Mouse (Mus musculus) neural tube, embryonic 14.5 days (tissue): Measurements from ENCODE around the gene Myo1d. TPM values are rescaled to one million over a fixed set of nuclear protein-coding genes. Genes with fewer than 3 reads are reported as not detected.
A peak's percentile ranks its signal among the peaks of the same experiment; 100 is the strongest.

ENCODE experiments used
- ATAC-seq: fragments of 200-750 bp; cut with Nextera tagmentation; 2 replicates; pipeline ENCODE4 v1.8.0; 2017; ENCODE audit warnings: low read depth, mild to moderate bottlenecking, moderate TSS enrichment, moderate library complexity
- H3K27ac ChIP-seq: fragments of 300-500 bp; sonication (generic); 2 replicates; pipeline ENCODE4 v1.5.1; 2014; ENCODE audit warnings: low read depth, mild to moderate bottlenecking, control low read depth, low read length, moderate library complexity, mixed read lengths
- H3K27me3 ChIP-seq: fragments of 300-500 bp; sonication (generic); 2 replicates; pipeline ENCODE4 v1.6.1; 2014; ENCODE audit warnings: low read length; ENCODE audit not compliant: control insufficient read depth, insufficient read depth
- H3K36me3 ChIP-seq: fragments of 300-500 bp; sonication (generic); 2 replicates; pipeline ENCODE4 v1.6.1; 2014; ENCODE audit warnings: low read length, mixed read lengths; ENCODE audit not compliant: control insufficient read depth, insufficient read depth
- H3K4me1 ChIP-seq: fragments of 300-500 bp; sonication (generic); 2 replicates; pipeline ENCODE4 v1.6.1; 2014; ENCODE audit warnings: low read length; ENCODE audit not compliant: control insufficient read depth, insufficient read depth
- H3K4me2 ChIP-seq: fragments of 300-500 bp; sonication (generic); 2 replicates; pipeline ENCODE4 v1.6.1; 2014; ENCODE audit warnings: mild to moderate bottlenecking, low read depth, low read length, control low read depth
- H3K4me3 ChIP-seq: fragments of 300-500 bp; sonication (generic); 2 replicates; pipeline ENCODE4 v1.5.1; 2014; ENCODE audit warnings: low read depth, low read length, control low read depth, mixed read lengths
- H3K9ac ChIP-seq: fragments of 300-500 bp; sonication (generic); replicated peaks from 2 replicates; pipeline ENCODE4 v1.6.1; 2014; ENCODE audit warnings: low read depth, mild to moderate bottlenecking, control low read depth, low read length, mixed read lengths
- H3K9me3 ChIP-seq: fragments of 300-500 bp; sonication (generic); 2 replicates; pipeline ENCODE4 v1.6.1; 2016; ENCODE audit warnings: low read length; ENCODE audit not compliant: control insufficient read depth
- WGBS: fragments of 180-500 bp; shearing (Covaris S2); extraction: QIAGEN DNeasy Blood & Tissue Kit; methylation state at CpG from one replicate; pipeline ENCODE4 v1.1.7; 2014; 5-methylcytosine and 5-hydroxymethylcytosine counted together
- polyA plus RNA-seq: library from polyadenylated mRNA; unstranded; fragments of >200 nt; fragmentation: Nextera tagmentation; extraction: Ambion mirVana; gene quantifications from 2 replicates; pipeline ENCODE4 v1.2.1, GENCODE M21; 2014

Myo1d gene
- polyA plus RNA-seq, 1 experiment from 2014 or later = 2.4 TPM

DNA sequence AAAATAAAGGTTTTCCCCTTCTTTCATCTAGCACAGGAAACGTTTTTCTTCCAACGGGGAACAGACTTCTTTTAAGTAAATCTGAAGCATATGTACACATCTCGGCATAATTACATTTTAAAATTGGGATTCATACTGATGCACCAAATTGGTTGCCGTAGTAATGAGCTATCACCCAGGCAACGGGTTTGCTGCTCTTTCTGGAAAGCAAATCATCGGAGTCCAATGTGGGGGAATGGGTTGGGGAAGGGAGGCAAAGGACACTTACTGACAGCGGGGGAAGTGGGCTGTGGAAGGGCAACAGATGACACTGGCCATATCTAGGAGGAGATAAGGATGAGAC, 156.8 kb downstream of the Myo1d start:
- ATAC-seq = peak; percentile 76
- WGBS = 9% methylated on average over 7 of the region's 7 CpGs
- Histone ChIP-seq H3K27me3 (no peaks in the 10 kb centered on the region), H3K9ac (peak overlapping the region; percentile 18; the same call in 1 of the 2 replicates), H3K36me3 (no peaks in the 10 kb centered on the region), H3K4me2 (peak overlapping the region; percentile 46), H3K9me3 (no peaks in the 10 kb centered on the region), H3K27ac (peak overlapping the region; percentile 91), H3K4me3 (peak overlapping the region; percentile 12; the same call in 1 of the 2 replicates), H3K4me1 (peaks cover 6% of the 10 kb centered on the region; the same call in 1 of the 2 replicates)

DNA sequence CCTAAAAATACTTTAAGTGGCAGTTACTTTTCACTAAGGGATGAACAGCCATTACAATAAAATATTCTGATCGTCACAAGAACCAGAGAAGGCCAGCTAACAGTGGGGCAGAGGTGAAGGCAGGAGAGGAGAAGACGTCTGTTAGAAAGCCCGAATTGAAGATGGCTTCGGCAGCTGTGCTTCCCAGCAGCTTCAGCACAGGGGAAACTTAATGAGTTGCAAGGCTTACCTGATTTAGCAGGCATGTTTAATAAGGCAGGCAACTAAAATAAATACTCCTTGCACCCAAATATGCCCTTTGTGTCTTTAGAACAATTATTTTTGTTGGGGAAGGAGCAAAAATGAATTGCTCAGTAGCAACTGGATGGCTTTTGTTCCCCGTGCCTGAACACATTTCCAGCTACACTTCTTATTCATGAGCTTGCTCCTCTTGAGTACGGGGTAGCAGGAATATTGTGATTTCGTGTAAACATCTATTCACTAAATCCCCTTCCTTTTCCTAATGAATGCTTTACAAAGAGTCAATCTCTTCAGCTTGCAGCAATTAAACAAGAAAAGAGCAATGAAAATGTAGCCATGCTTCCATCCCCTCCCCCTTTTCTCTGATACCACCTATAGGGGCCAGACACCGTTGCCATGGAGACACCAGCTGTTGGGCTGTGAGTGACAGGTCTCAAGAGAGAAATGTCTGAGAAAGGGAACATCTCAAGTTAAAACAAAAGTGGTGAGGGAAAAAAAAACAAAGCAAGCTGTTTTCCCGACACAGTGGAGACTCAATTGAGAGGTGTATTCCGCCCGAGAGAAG, 157.4 kb downstream of the Myo1d start:
- Histone ChIP-seq H3K9ac (peak overlapping the region; percentile 18; the same call in 1 of the 2 replicates), H3K4me1 (peaks cover 6% of the 10 kb centered on the region; the same call in 1 of the 2 replicates), H3K4me3 (peak overlapping the region; percentile 12; the same call in 1 of the 2 replicates), H3K27me3 (no peaks in the 10 kb centered on the region), H3K9me3 (no peaks in the 10 kb centered on the region), H3K36me3 (no peaks in the 10 kb centered on the region), H3K4me2 (peak overlapping the region; percentile 46; the same call in 1 of the 2 replicates), H3K27ac (peak overlapping the region; percentile 91)
- 5% methylated on average over 11 of the region's 11 CpGs for WGBS
- peak; percentile 95 for ATAC-seq

DNA sequence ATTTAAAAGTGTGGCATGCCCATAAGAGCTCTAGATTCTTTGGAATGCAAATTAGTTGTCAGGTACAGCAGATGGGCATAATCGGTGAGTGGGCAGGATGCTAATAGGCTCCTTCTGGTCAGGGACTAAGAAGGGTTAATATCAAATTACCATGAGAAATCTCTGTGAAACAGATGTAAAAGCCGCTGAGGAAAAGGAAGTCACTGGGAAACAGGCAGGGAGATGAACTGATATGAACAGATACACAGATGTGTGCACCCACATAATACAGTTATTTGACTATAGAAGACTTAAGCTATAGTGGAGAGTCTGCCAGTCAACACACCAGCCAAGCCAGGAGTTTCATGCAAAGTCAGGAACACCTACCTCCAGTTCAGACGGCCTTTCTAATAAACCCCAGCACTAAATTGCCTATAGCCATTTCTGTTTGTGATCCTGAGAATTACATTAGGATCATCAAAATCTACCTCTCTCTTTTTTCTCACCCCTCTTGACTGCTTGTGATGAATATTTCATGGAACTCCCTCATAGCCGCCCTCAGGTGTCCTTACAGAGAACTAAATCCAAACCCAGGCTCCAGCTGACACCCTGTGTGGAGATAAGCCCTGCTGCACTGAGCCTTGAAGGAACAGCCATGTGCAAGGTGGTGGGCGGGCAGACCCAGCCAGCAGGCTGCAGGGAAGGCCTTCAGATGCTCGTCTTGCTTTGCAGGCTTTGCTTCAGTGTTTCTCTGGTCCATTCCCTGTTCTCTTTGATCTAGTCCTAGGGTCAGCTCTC, 164.7 kb downstream of the Myo1d start:
- Histone ChIP-seq H3K27me3 (no peaks in the 10 kb centered on the region), H3K9me3 (no peaks in the 10 kb centered on the region), H3K36me3 (no peaks in the 10 kb centered on the region), H3K27ac (peak overlapping the region; percentile 46; the same call in 1 of the 2 replicates), H3K4me3 (no peak overlapping the region), H3K4me2 (no peak overlapping the region), H3K9ac (no peak overlapping the region), H3K4me1 (no peaks in the 10 kb centered on the region; the same call in 1 of the 2 replicates)
- WGBS = 43% methylated on average over 6 of the region's 6 CpGs
- ATAC-seq = no peak

DNA sequence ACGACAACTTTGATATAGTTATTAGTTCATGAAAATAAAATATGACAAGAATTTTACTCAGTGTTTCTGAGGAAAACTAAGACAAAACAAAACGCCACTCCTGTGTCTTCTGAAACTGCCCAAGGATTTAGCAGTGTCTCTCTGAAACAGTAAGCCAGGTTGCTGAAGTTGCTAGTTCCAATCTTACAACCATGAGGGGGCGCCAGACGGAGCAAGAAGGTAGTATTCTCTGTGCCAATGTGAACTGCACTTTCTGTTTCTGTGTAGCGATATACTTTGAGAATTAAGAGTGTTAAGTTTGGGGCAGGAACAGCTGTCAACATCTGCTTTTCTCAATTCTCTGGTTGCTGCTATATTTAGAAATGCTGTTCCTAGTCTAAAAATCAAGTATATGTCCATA, 165.4 kb downstream of the Myo1d start:
- Histone ChIP-seq H3K4me3 (no peak overlapping the region), H3K4me2 (no peak overlapping the region), H3K27me3 (no peaks in the 10 kb centered on the region), H3K36me3 (no peaks in the 10 kb centered on the region), H3K4me1 (no peaks in the 10 kb centered on the region; the same call in 1 of the 2 replicates), H3K9me3 (no peaks in the 10 kb centered on the region), H3K27ac (no peak overlapping the region), H3K9ac (no peak overlapping the region)
- ATAC-seq = no peak
- WGBS = 42% methylated on average over 5 of the region's 5 CpGs

DNA sequence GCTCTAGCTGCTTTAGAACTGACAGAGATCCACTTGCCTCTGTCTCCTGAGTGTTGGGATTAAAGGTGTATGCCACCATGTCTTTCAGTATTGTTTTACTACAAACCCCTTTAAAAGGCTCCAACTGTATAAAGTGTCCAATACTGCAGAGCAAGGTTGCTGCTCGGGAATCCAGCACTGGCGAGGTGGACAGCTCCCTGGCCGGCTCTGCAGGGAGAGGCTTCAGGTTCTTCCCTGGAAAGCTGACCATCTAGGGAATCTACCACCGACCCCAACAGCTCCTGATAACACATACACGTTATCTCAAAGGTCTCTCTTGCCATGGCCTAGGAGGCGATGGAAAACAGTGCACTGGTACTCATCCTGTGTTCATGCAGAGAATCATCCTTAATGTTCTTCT, 166.3 kb downstream of the Myo1d start:
- WGBS = 22% methylated on average over 6 of the region's 6 CpGs

DNA sequence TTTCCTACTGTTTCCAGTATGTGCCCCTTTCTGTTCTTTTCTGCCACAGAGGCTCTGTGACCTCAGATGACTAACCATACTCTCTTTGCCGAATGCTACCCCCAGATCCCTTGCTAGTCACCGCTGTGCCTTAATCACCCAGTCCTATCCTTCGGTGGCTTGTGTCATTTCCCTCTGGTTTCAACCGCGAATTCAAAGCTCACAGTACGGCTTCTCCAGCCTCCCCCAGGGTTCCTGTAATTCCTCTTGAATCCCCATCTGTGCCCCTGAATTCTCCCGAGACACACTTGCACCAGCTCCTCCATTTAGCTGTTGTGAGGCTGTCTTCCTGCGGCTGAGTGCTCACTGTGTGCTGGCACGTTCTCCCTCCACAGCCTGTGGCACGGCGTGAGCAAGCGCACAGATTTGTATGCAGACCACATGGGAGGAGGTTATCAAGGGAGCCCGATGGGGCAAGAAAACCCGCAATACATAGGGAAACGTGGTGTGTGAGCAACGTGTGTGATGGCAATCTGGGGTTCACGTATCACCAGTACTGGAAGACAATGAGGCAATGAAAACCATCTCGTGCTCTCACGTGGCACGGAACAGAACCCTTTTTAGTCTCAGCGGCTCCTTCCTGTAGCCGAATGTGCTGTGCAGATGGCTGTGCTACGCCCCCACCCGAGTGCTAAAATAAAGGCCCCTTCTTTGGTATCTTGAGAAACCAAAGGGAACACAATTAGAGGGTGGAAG, 177.0 kb downstream of the Myo1d start:
- H3K27me3 ChIP-seq = no peaks in the 10 kb centered on the region
- H3K4me3 ChIP-seq = peak overlapping the region; percentile 17; the same call in 1 of the 2 replicates
- no peaks in the 10 kb centered on the region for H3K36me3 ChIP-seq
- peaks cover 13% of the 10 kb centered on the region; the same call in 1 of the 2 replicates for H3K4me1 ChIP-seq
- no peaks in the 10 kb centered on the region for H3K9me3 ChIP-seq
- H3K9ac ChIP-seq = peak overlapping the region; percentile 54
- H3K27ac ChIP-seq = peak overlapping the region; percentile 83
- peak; percentile 87 for ATAC-seq
- H3K4me2 ChIP-seq = peak overlapping the region; percentile 47
- 1% methylated on average over 24 of the region's 24 CpGs for WGBS

More for the DNA sequence above, 166.3 kb downstream of the Myo1d start:
- no peak for ATAC-seq
- Histone ChIP-seq H3K27ac (no peak overlapping the region), H3K36me3 (no peaks in the 10 kb centered on the region), H3K4me3 (no peak overlapping the region), H3K4me2 (no peak overlapping the region), H3K9me3 (no peaks in the 10 kb centered on the region), H3K9ac (no peak overlapping the region), H3K4me1 (no peaks in the 10 kb centered on the region; the same call in 1 of the 2 replicates), H3K27me3 (no peaks in the 10 kb centered on the region)

DNA sequence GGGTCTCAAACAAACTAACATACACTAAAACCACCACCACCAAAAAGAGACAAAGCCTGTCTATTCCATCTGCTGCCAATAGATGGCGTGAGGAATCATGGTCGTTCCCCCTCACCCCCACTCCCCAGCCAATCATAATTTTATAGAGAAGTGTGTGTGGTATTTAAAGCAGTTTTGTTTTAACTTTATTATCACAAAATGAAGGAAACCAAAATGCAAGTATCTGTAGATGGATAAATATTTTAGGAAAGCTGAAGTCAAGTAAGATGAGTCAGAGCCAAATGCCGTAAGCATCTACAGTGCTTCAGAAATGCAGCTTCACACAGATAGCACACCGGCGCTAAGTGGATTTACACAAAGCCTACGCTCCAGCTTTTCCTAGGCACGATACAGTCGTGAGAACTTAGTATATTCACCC, 177.8 kb downstream of the Myo1d start:
- Histone ChIP-seq H3K27ac (peak overlapping the region; percentile 83), H3K9ac (0 out of 2 replicates have a peak overlapping the region, but pooled peaks have one; percentile 54), H3K4me3 (no peak overlapping the region), H3K9me3 (no peaks in the 10 kb centered on the region), H3K36me3 (no peaks in the 10 kb centered on the region), H3K4me1 (peaks cover 13% of the 10 kb centered on the region; the same call in 1 of the 2 replicates), H3K27me3 (no peaks in the 10 kb centered on the region), H3K4me2 (no peak overlapping the region; the same call in 1 of the 2 replicates)
- no peak for ATAC-seq
- 24% methylated on average over 8 of the region's 8 CpGs for WGBS

DNA sequence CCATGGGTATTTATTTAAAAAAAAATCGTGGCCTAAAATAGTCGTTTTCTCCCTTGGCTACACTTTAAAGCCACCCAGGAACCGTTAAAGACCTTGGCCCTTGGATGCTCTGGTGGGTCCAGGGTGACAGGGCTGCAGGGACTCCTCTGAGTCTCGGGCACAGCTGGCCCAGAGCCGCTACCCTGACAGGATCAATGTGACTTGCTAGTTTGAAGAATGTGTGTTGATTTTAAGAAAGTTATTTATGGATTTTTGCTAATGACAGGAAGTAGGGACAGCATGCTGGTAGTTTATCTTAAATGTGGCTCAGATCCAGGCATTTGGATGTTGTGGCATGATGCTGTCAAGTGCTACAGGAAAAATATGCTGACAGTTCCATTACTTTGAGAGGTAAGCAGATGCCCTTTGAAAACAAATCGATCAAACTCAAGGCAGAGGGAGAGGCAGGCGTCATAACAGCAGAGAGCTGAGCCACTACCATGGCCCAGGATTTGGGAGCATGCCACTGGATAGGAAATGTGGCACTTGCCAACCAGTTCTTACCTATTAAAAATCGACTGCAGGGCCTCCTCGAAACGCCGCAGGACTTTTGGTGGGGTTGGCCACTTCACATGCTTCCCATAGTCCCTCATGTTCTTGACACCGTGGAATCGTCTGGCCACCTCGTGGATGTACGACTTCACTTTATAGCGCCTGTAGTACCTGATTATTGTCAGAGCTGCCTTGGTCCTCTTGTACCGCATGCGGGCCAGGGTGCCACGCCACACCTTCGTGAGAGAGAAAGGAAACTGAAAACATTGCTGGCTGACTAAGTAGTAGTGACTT, 178.6 kb downstream of the Myo1d start:
- Histone ChIP-seq H3K4me1 (peaks cover 13% of the 10 kb centered on the region; the same call in 1 of the 2 replicates), H3K36me3 (no peaks in the 10 kb centered on the region), H3K4me3 (no peak overlapping the region), H3K9ac (no peak overlapping the region), H3K9me3 (no peaks in the 10 kb centered on the region), H3K27ac (no peak overlapping the region), H3K4me2 (no peak overlapping the region), H3K27me3 (no peaks in the 10 kb centered on the region)
- ATAC-seq = no peak
- 80% methylated on average over 20 of the region's 20 CpGs for WGBS
